Mouse (Mus musculus) kidney, postnatal 36 days (tissue): ENCODE results near the gene Adk.

Experiments
- DNase-seq, 2 experiments: peaks; one replicate each; pipeline ENCODE4 v3.0.0; 2021 to 2022; ENCODE audit warnings: mixed read lengths in 2 of 2

The Adk gene

GRCm38 (mm10) chr14:21052112-21052780, at the start of gene Adk, which contains the start of gene Ap3m1:
Gene Adk (plus strand): TSS chr14:21052574.
Gene Ap3m1 (minus strand): TSS chr14:21052508.
- peak; percentile 94 to 95 for DNase-seq

DNA sequence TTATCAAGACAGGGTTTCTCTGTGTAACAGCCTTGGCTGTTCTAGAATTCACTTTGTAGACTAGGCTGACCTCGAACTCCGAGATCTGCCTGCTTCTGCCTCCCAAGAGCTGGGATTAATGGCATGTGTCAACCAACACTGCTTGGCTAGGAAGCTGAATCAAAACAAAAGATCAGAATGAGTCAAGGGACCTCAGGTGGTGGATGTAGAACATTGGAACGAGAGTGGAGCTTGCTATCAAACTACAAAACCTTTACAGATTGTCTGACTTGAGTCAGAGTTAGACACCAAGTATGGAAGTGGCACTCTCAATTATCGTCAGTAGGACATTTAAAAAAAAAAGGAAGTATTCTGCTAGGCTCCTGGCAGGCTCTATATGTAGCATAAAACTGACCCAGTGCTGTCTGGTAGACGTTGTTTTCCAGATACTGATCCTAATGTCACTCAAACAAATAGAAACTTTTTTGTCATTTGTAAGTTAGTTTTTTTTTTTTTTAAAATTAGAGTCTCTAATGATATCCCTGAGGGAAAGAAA, 38.5 kb upstream of the Adk start:
- DNase-seq = no peak

DNA sequence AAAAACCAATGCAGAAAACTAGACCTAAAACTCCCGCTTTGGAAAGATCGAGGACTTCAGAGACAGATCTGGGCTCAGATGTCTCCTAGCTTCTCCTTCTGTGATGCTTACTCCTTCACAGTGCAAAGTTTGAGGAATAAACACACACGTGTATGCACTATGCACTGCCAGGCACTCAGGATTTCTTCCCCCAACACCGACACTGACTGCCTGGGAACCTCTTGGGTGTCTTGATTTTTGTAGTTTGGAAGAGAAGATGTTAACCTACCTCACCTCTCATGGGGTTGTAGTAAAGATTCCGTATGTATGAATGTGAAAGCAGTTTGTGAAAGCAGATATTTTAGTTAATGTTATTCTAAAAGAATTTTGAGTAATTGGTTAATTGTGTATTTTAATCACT, 34.5 kb upstream of the Adk start:
- no peak for DNase-seq

GRCm38 (mm10) chr14:21018977-21019376, 33.4 kb upstream of the Adk start:
- peak in 1 of 2 experiments; percentile 31 for DNase-seq

DNA sequence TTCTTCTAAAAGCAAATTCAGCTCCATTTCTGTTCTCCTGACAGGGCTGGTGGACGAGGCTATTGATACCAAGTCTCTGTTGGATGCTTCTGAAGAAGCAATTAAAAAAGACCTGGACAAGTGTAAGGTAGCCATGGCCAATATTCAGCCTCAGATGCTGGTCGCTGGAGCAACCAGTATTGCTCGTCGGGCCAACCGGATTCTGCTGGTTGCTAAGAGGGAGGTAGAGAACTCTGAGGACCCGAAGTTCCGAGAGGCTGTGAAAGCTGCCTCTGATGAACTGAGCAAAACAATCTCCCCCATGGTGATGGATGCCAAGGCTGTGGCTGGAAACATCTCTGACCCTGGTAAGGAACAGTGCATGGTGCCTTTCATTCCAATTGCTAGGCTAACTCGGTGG, 31.9 kb upstream of the Adk start:
- DNase-seq = no peak

- peak in 1 of 2 experiments; percentile 5 for DNase-seq
Observed at GRCm38 (mm10) chr14:21027542-21027941, 24.8 kb upstream of the Adk start.

GRCm38 (mm10) chr14:21029025-21029659, 23.2 kb upstream of the Adk start:
- DNase-seq = no peak

- peak; percentile 65 to 87 for DNase-seq
Observed at GRCm38 (mm10) chr14:21031783-21032511, 20.4 kb upstream of the Adk start.

DNA sequence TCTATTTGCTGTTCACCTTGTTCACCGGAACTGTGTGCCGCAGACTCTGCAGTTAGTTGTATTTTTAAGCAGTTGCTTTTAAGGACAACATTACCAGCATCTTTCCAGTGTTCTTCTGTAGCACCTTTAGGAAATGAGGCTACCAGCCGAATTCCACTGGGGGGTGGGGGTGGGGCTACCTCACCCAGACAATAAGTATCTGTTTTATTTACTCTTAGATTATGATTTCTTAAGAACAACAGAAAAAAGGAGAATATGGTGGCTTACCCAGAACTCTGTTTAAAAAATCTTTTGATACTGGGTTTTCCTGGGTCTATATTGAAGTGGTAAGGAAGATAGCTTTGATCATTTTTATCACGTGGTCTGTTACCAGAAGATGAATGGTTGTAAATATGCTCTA, 18.1 kb upstream of the Adk start:
- DNase-seq = no peak

GRCm38 (mm10) chr14:21034791-21035190, 17.6 kb upstream of the Adk start:
- DNase-seq = no peak

GRCm38 (mm10) chr14:21039077-21039476, 13.3 kb upstream of the Adk start:
- DNase-seq = no peak

- DNase-seq = no peak
Observed at GRCm38 (mm10) chr14:21039623-21040022, 12.8 kb upstream of the Adk start.

GRCm38 (mm10) chr14:21047840-21048239, 4.5 kb upstream of the Adk start:
- no peak for DNase-seq

GRCm38 (mm10) chr14:21048879-21049278, 3.5 kb upstream of the Adk start:
- peak; percentile 59 to 77 for DNase-seq

- peak; percentile 16 to 62 for DNase-seq
Observed at GRCm38 (mm10) chr14:21050734-21051133, 1.6 kb upstream of the Adk start.

GRCm38 (mm10) chr14:21051380-21052111, 828 bp upstream of the Adk start:
- no peak for DNase-seq

DNA sequence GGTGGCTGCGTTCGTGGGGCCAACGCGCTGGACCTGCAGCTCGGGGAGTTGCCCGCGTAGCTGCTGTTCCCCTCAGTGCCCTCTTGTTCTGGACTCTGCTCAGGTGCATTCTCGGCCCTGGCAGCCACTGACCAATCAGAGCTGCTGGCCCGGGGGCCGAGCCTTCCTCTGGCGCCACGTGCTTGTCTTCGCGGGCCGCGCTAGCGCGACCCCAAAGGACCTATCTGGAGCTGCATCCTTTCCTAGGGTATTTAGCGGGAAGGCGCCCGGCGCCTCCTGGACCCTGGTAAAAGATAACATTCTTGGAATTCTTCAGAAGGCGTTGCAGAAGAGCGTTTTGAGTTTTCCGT, 382 bp downstream of the Adk start:
- DNase-seq = peak; percentile 91 to 93

DNA sequence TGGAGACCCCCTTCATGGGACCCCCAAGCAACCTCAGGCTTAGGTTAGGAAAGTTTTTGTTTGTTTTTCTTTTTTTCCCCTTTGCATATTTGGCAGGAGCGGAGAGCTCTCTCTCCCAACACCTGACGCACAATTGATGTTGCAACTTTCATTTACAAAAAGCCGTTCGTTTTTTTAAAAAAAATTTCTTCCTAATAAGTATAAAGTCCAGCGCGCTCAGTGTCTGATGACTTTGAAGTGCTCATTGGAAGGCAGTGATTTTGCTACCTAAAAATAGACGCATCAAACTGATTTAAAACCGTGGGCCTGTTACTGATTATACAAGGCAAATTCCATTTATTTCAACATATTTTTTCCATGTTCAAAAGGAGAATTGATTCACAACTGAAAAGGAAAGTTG, 777 bp downstream of the Adk start:
- DNase-seq = peak; percentile 24 to 51

- DNase-seq = peak; percentile 74 to 77
Observed at GRCm38 (mm10) chr14:21053586-21053985, 1.2 kb downstream of the Adk start.

GRCm38 (mm10) chr14:21058972-21059371, 6.6 kb downstream of the Adk start:
- DNase-seq = no peak

GRCm38 (mm10) chr14:21062766-21063513, 10.6 kb downstream of the Adk start:
- no peak for DNase-seq

DNA sequence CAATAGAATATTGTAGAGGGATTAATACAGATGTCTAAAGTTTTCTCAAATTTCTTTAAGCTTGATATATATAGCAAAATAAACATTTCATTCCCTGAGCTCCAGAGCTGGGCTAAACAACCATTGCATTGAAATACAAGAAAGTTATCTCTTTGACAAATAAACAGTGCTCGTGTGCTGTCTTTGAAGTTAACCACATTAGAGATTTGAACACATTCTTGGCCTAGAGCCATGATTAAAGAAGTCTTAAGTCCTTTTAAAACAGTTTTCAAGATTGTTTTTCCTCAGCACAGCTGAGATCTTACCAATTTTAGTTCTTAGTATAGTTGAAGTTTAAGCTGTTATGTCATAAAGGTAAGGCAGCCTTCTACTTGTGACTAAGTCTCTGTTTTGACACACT, 11.9 kb downstream of the Adk start:
- DNase-seq = no peak
